Mouse (Mus musculus): ENCODE data around the gene Gsx1.

DNA sequence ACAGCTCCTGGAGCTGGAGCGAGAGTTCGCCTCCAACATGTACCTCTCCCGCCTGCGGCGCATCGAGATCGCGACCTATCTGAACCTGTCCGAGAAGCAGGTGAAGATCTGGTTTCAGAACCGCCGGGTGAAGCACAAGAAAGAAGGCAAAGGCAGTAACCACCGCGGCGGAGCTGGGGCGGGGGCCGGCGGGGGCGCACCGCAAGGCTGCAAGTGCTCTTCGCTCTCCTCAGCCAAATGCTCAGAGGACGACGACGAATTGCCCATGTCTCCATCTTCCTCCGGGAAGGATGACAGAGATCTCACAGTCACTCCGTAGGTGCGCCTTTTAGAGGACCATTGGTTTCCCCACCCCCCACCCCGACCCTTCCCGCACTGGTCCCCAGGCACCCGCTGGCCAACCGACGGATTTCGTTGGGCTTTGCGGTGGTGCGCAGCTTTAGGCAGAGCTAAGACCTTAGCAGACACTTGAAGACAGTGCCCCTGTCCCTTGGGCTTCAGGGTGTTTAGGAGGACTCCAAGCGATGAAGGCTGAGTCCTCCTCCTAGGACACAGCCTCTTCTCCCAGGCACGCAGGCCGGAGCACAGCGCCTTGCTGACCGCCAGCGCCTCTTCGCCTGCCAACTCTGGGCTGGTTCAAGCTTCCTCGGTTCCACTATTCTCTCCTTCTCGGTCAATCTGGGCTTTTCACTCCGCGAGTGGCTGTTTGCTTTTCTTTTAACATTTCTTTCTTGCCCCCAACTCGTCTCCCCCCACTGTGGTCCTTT, 1.5 kb downstream of the Gsx1 start:
- TF ChIP-seq CTCF (IDR thresholded peaks at IDR 0.05; ENCODE audit: low read depth) (no peak), EP300 (IDR thresholded peaks at IDR 0.05; ENCODE audit: low read depth) (no peak)

All from liver, embryonic 14.5 days (tissue).